Mouse (Mus musculus): ENCODE measurements at regions not wholly inside any gene's neighbourhood (a gene's known extent, or its start where the extent isn't known, plus 50 kb on each side); places are given as distances from the start of the nearest gene placed in this dataset.

- DNase-seq: no peak
Observed at GRCm38 (mm10) chr3:9373896-9374295, 236.0 kb downstream of the Zfp704 start.

GRCm38 (mm10) chr3:9370096-9370495, 239.8 kb downstream of the Zfp704 start:
- no peak for DNase-seq

DNA sequence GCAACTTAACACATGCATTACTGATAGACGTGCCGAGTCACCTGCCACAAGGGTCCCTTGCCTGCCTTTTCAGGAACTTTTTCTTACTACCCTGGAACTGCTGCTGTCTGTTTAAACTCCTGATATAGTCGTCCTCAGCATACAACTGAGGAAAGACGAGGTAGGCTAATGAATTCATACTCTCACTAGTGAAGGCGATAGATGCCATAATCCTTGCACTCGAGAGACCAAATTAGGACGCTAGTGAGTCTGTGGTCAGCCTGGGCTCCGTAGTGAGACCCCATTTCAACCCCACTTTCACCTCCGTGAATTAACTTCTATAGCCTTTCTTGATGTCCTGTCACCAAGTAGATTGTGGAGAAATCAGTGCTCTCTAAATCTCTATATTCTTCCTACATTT, 244.1 kb downstream of the Zfp704 start:
- no peak for DNase-seq

DNA sequence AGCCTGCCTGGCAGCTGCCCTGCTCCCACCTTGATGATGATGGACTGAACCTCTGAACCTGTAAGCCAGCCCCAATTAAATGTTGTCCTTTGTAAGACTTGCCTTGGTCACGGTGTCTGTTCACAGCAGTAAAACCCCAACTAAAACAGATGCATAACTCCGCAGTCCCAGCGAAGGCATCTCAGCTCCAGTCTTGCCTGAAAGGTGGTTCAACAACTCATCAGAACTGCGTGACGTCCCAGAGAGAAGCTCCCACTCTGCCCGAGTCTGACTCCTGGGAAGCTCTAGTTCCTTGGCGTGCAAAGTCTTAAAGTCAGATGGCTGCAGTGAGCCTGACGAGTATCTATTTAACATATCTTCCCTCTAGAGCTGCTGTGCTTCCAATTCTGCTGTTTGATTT, 250.7 kb downstream of the Zfp704 start:
- no peak for DNase-seq

DNA sequence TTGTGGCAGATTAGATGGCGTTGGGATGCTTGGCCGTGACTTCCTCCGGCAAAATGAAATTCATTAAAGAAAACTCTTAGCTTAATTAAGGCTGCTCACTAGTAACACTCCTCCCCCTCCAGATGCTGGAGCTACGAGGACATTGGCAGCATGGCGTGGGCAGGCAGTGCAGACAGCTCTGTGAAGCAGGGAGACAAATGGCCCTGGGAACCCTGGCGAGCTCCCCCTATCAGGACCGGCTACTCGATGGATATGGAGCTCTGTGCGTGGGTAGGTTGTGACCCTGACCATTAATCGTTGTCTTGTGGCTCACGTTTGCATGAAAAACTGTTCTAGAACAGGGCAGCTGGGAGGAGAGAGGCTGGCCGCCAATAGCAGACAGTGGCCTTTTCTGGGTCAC, 251.8 kb downstream of the Zfp704 start:
- DNase-seq: peak; percentile 45 to 53

- DNase-seq: no peak
Observed at GRCm38 (mm10) chr3:9357639-9358038, 252.2 kb downstream of the Zfp704 start.

DNA sequence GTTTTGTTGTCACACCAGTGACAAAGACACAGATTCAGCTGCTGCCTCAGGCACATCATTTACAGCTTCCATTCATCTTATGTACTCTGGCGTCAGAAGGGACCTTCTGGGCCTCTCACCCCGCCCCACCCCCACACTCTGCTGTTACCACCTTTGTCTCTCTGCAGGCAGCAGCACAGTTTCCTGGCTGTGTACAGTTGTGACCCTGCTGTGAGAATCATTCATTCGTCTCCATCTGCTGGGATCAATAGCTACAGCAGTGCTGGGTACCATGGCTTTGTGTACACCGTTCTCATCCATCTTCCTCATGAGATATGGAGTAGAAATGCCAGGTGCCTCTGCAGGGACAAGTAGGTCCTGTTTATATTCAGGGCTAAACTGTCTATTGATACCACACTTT, 254.0 kb downstream of the Zfp704 start:
- DNase-seq: no peak

DNA sequence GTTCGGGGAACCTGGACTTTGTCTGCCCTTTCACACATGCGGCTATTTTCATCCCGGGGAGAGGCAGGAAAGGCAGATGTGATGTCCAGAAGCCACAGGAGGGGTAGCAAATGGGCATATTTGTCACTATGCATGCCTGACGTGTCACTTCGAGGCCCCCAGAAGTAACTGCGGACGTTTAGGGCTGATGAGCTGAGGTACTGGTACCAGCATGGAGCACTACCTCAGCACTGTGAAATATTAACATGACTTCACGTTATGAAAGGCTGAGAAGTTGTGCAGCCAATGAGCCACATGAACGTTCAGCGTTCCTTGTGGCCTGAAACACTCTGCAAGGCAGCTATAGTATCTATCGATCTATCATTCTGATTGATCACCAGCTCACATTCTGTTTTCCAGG, 255.1 kb downstream of the Zfp704 start:
- DNase-seq: no peak

GRCm38 (mm10) chr3:9352251-9352650, 257.6 kb downstream of the Zfp704 start:
- no peak for DNase-seq

DNA sequence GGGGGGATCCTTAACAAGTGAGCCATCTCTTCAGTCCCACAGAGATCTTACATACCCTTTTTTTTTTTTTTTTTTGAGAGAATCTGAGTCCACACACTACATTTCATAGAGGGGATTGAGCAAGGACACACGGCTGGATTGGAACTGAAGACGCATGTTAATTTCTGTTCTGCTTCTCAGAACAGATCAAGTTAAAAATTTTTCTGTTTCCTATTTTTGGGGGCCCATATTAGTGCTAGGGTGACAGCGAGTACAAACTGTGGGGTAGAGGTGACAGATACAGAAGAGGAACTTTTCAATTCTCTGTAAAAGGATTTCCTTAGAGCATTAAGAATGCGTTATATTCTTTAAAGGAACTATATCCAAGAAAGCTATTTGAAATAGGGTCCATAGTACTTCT, 260.1 kb downstream of the Zfp704 start:
- DNase-seq: no peak

DNA sequence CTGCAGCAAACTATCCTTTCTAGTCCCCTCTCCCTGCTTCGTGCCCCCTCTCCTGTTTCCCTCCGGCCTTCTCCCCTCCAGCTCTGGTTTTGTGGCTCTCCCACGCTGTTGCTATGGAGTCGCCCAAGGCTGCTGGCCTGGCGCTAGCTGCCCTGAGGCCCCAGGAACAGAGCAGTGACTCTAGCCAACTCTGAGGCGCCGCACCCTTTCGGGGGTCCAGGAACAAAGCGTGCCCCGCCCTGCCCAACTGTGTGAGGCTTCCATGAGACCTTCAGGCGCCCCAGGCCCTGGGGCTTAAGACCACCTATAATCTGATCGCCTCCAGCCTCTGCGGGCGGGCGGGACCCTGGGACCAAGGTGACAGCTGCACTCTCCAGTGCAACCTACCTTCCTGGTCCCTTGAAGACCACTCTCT, 262.4 kb downstream of the Zfp704 start:
- peak; percentile 75 to 79 for DNase-seq

- DNase-seq: peak; percentile 54 to 55
Observed at GRCm38 (mm10) chr3:9346857-9347445, 262.9 kb downstream of the Zfp704 start.

- DNase-seq: no peak
Observed at GRCm38 (mm10) chr3:9346356-9346755, 263.5 kb downstream of the Zfp704 start.

DNA sequence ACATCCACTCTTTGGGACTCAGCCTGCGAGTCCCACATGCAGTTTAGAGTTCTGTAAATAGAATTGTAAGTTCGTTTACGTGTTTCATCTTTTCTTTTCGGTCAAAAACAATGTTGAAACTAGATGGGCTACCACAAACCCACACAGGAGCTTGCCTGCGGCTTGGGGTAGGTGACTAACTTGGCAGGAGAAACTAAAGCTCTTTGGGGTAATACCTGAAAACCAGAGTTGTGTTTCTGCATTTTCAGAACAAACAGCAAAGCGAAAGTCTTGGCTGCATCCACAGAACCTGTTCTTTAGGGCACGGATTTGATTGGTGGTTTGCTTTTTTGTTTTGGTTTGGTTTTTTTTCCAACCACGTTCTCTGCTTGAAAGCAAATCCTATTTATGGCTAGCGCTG, 264.0 kb downstream of the Zfp704 start:
- no peak for DNase-seq

- DNase-seq: no peak
Observed at GRCm38 (mm10) chr3:9343586-9343985, 266.3 kb downstream of the Zfp704 start.

DNA sequence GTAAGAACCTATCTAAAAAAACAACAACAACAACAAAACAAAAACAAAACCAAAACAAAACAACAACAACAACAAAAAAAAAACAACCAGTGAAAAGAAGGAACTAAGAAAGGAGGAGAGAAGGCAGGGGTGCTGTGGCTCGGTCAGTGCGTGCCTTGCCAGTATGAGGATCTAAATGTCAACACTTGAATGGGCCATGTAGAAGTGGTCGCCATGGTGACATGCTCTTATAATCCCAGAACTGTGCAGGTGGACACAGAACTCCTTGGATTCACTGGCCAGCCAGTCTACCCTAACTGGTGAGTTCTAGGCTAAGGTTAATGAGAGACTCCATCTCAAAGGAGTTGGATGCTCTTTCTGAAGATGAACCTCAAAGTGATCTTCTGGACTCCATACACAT, 267.7 kb downstream of the Zfp704 start:
- no peak for DNase-seq

DNA sequence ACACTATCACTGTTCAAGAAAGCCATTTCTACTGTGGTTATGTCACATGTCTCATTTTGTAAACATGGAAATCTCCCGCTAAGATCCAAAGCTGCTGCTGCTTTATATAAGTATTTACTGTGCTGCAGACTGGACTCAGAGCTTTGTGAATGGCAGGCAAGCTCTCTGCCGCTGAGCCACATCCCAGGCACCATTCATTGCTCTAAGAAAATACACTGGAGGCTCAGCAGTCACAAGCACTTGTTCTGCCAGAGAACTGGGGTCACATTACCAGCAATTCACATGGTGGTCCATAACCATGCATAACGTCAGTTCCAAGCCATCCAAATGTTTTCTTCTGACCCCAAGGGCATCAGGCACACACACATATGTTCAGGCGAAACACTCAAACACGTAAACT, 268.2 kb downstream of the Zfp704 start:
- DNase-seq: no peak

GRCm38 (mm10) chr3:9341244-9341643, 268.6 kb downstream of the Zfp704 start:
- DNase-seq: no peak

- DNase-seq: peak; percentile 60 to 72
Observed at GRCm38 (mm10) chr3:9340788-9341187, 269.1 kb downstream of the Zfp704 start.

GRCm38 (mm10) chr3:9340344-9340743, 269.5 kb downstream of the Zfp704 start:
- no peak for DNase-seq

- no peak for DNase-seq
Observed at GRCm38 (mm10) chr3:9339669-9340068, 270.2 kb downstream of the Zfp704 start.

DNA sequence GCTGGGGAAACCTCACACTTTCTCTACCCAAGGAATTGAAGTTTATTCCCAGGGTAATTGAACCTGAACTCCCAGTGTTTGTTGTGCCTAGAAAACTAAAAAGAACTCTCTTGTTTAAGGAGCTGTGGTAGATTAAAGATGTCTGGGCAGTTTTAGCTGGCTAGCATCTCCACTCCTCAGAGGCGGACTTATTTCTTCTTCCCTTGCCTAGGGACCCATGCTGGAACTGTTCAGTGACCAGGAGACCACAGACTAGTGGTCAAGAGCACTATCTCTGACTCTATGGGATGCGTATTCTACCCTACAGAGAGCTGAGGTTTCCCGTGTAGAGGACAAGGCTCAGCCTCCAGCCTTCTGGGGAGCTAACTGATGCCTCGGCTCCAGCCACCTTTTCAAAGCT, 274.3 kb downstream of the Zfp704 start:
- no peak for DNase-seq
